Mouse (Mus musculus): ENCODE measurements around the gene Cd47. TPM values are rescaled to one million over a fixed set of nuclear protein-coding genes. Genes with fewer than 3 reads are reported as not detected.

The Cd47 gene
- polyA plus RNA-seq, 1 experiment: 84.8 TPM

DNA sequence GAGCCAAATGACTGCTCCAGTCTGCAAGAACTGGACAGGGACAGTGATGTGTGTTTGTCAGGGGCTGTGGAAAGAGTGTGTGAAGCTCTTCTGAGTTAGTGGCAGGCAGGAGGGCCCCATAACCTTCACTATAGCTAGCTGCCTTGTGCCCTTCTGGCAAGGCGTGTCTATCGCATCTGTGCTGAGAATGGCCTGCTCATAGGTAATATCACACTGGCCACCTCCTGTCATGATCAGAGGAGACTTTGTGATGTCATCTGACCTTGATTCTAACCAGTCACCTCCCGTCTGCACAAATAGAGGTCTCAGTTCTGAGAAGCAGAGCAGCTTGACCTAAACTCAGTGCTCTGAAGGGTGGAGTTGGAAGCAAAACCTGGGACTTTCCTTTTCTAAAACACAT lies 148.0 kb downstream of the Cd47 start:
- DNase-seq (ENCODE audit: low spot score): no peak

DNA sequence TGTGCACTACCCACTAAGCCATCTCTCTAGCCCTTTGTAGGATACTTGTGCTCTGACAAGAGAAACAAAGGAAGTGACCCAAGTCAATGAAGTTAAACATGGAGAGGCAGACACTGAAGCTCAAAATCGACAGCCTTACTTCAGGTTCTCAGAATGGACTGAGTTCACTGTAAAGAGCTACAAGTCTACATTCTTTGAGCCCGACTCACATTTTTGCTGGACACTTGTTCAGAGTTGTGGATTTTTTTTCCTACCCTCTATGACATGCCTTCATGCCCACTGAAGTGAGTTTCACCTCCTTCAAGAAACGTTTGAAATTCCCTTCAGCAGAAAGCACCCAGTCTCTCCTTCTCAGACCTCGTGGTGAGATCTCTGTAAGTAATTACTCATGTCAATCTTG lies 148.9 kb downstream of the Cd47 start:
- no peak for DNase-seq (ENCODE audit: low spot score)

DNA sequence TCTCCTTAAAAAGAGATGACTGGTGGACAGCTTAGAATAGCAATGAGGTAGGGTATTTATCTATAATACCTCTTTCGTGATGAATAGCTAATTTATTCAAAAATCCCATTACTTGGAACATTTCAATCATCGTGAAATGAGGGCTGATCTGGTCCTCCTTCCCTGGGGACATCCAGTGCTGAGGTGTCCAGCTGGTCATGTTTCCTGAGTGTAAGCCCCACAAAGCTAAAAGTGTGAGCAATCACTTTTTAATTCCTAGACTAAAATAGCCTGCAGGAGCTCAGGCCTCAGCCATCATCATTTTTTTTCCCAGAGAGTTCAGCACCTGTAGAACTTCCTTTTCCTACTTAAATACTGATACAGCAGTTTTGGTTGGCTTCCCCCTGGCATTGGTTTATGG lies 150.0 kb downstream of the Cd47 start:
- no peak for DNase-seq (ENCODE audit: low spot score)

DNA sequence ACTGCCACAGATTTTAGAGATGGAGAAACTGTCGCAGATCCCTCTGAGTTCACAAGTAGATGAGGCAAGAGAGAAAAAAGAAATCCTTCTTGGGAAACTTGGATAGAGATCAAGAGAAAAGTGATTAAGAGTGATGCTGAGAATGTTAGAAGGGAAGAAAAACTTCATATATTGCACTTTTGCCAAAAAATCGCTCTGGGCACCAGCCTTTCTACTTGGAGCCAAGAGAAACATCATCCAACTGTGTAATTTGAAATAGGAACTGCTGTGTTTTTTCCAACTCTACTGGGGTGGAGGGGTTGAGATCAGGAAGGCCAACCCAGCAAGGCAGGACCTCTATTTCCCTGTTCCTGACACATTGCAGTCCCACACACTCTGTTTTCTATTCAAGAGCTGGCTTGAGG lies 151.0 kb downstream of the Cd47 start:
- DNase-seq (ENCODE audit: low spot score): no peak

DNA sequence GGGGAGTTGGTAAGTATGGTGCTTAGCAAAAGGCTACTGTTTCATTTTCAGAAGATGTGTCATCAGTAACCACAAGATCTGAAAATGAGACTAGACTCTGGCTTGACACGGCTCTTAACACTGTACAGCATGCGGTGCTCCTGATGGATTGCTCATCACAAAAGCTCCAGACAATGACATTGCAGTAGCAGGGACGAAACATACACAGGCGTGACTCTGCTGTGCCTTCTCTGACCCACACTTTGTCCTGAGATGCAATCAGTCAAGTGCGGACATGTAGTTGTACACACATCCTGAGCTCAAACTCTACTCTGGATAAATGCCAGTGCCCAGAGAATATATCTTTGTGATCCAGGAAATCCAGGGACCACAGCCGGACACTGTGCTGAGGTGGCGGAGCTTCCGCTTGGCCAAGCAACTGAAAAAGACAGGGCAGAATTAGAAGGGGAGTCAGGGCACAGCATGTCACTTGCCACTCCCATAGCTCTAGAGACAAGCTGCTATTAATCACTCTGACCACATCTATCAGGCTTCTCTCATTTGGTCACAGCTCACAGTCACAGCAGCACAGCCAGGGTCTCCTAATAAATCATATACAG lies 151.7 kb downstream of the Cd47 start:
- DNase-seq (ENCODE audit: low spot score): no peak

DNA sequence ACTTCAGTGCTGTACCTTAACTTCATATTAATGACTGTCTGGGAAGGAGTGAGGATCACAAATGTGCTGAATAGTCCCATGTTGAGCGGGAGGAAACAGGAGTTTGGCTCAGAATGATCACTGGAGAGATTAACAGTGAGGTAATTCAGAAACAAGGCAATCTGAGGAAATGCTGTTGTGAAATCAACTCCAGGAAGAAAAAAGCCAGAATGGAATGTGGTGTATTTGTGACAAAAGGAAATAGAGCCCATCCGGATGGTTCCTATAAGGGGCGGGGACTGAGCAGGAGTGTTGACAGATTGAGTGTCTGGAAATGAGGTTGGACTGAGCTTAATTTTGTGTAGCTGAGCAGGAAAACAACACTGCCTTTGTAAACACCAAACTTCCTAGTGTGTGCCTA lies 153.5 kb downstream of the Cd47 start:
- DNase-seq (ENCODE audit: low spot score): no peak

DNA sequence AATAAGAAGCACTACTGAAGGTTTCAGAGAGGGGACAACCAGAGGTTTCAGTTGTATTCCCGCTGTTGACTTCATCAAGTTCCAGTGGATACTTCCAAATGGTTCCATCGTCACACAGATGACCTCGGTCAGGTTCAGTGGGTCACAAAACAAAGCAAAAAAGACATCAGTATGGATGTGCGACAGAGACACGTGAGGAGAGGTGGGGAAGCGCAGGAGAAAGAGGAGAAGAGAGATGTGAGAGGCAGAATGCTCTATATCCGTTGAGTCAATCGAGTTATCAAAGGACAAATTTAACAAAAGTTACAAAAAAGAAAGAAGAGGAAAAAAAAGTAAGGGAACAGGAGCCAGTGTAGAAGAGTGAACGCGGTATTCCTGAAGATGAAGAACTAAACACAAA lies 154.6 kb downstream of the Cd47 start:
- no peak for DNase-seq (ENCODE audit: low spot score)

DNA sequence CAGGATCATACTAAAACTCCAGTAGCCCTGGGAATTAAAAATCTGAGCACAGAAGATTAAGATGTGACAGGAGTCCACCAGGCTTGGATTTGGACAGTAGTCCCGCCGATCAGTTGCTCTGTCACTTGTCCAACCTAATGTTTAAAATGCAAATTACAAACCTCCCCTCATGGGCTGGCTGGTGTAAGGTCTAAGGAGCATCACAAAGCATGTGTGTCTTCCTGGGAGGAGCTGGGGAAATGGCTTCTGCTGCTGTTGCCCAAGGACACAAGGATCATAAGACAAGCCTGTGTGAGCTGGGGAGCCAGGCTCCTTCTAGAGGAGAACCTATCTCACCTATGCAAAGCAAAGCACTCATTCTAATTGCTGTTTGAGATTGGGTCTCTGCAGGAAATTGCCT lies 155.0 kb downstream of the Cd47 start:
- no peak for DNase-seq (ENCODE audit: low spot score)

DNA sequence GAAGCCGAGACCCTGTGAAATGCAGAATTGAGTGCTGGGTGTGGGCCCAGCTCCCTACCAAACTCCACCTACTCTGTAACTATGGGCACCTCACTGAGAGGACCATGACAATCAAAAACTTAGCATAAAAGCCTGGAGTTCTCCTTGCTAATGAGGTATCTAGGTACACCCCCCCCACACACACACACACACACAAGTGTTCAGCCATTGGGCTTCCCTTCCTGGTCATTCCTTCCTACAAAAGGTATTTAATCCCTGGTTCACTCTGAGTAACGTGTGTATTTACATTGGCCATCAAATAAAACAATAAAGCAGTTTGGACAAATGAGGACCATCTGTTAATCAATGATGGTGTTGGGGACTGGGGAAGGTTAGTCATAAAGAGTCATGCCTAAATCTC lies 155.6 kb downstream of the Cd47 start:
- no peak for DNase-seq (ENCODE audit: low spot score)

DNA sequence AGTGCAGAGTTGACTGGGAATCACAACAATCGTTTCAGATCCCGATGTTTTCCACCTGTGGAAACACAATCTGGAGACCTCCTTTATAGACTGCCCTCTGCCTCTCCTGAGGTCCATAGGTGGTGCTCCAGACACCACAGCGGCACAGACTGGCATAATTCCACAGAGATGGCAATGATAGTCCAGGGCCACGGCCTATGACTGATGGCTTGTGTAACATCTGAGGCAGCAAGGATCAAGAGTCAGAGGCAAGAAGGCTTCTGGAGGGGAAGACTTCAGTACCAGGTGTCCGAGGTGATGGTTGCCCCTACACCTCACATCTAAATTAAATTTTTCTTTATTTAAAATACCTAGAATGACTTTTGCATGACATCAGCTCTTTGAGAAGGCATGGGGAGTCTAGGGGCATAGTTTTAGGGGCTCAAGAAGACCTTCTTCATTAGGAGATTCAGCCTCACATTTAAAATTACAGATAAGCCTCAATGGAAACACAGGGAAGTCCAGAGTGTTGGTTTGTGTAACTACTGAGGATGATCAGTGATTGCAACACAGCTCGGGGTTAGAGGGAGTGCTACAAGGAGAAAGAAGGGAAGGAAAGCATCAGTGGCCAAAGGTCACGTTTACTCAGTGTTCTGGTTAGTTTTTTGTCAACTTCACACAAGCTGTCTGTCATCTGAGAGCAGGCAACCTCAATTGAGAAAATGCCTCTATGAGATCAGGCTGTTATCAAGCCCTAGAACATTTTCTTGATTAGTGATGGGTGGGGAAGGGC lies 156.4 kb downstream of the Cd47 start:
- no peak for DNase-seq (ENCODE audit: low spot score)

DNA sequence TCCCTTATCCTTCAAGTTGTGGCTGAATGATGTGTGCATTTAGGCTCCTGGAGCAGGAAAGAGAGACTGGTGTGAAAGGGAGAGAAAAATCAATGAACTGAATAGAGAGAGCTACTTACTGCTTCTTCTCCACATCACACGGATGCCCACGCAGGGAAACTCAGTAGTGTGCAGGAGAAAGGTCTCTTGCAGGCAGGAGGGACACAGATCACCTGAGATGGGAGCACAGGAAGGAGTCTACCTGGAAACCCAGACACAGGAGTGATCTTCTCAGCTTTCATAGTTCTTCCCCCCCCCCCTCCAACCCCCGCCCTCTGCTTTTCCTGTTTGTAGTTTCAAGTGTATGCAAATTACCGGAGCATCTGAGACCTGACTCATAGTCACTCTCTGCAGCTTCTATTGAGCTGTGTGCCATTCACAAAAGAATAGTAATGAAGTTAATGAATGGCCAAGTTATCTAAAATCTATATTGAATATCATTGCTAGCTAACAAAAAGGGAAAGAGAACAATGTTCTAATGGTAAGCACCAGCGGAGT lies 158.6 kb downstream of the Cd47 start:
- no peak for DNase-seq (ENCODE audit: low spot score)

DNA sequence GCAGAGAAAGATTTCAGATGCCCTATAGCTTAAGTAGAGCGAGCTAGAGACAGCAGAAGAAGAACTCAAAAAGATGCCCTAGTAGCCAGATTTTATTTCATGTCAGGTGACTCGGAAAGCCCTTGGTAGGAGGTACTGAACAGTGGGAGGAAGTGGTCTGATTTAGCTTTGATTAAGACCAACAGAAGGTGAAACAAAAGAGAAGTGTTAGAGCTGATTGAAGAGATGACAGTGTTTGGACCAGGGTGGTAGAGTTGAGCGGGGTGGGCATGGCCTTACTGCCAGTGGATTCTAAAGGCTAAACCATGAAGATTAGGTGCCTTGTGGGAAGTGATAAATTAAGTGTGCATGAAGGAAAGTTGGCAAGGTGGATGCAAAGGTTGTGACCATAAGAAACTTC lies 162.0 kb downstream of the Cd47 start:
- no peak for DNase-seq (ENCODE audit: low spot score)

DNA sequence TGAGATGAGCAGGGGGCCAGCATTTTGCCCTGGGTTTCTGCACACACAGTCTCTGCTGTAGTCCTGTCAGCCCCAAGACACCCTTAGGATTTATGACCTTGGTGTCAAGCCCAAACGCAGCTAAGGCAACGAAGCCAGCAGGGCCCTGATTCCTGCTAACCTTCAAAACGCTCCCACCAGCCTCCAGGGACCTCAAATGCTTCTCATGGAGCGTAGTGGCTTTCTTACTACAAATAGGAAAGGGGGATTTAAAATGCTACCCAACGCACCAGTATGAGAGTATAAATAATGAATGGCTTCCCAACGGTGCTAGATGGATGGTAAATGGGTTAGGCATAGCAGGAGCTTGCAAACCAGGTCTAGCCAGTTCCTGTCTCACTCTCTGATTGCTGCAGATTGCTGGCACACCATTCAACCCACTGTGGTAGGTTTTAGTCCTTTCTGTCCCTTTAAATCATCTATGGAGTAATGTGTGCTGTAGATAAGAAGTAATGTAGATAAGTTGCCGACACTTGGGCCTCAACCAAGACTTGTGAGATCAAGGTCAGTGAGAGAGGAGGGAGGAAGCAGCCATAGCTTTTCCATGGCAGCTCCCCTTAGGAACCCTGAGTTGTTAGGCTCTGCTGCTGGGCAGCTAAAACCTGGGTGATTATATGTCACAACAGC lies 164.1 kb downstream of the Cd47 start:
- no peak for DNase-seq (ENCODE audit: low spot score)

Other genes with a start within 250 kb of the Cd47 start
- 26.5 and 34.0 TPM in 2 replicates for gene Ift57, start 101.3 kb upstream of the Cd47 start, polyA plus RNA-seq (2012; rRNA removed)

Measured in urinary bladder, adult 2 months (tissue).